Mouse (Mus musculus) cerebellum, postnatal 25 days (tissue): ENCODE measurements around the gene Slc1a7.

Experiments
- DNase-seq, 2 experiments: peaks; one replicate each; pipeline ENCODE4 v3.0.0; 2021; ENCODE audit warnings: mixed read lengths in 2 of 2

Slc1a7 gene

DNA sequence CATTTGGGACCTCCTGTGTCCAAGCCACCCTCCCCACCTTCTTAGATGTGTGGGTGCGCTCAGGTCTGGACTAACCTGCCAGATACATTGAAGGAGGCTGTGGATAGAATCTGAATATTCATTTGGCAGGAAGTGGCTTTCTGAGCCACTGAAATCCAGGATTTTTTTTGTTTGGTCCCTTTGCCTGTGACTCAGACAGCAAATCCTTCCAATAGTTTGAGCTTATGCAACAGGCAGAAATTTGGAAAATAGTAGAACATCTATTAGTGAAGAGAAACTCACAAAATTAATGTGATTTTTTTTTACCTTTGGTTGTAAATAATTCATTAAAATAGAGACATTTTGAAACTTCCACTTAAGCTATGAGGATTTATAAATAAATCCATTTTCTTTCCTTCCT lies 3.0 kb downstream of the Slc1a7 start:
- no peak for DNase-seq

DNA sequence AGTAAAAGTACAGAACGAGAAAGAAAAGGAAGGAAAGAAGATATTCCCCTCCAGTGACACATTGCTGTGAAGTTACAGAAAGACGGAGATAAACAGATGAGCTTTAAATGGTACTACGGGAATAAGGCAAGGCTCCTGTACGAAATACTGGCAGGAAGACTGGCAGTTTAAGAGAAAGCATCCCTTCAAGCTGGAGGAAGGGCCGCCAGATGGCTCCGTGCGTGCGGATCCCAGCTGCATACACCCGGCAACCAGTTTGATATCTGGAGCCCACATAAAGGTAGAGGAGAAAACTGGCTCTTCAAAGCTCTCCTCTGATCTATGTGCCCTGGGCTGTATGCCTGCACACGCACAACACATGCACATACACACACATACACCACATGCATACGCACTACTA lies 6.4 kb downstream of the Slc1a7 start:
- no peak for DNase-seq

DNA sequence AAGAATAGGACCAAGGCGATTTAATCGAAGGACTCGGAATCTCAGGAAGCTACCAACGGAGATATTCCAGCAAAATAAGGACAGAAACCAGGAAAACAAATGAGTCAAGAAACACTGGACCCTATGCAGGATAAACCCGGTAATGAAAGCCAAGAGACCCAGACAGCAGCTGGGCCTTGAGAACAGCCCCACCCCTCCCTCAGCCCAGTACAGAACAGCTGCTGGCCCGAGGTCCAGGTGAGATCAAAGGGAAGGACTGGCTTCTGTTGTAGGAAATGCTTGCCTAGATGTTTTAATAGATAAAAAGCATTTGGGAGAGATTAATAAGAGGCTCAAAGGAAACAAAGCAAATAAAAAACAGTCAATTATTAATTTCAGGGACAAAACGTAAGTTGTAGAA lies 6.9 kb downstream of the Slc1a7 start:
- DNase-seq, result no peak

DNA sequence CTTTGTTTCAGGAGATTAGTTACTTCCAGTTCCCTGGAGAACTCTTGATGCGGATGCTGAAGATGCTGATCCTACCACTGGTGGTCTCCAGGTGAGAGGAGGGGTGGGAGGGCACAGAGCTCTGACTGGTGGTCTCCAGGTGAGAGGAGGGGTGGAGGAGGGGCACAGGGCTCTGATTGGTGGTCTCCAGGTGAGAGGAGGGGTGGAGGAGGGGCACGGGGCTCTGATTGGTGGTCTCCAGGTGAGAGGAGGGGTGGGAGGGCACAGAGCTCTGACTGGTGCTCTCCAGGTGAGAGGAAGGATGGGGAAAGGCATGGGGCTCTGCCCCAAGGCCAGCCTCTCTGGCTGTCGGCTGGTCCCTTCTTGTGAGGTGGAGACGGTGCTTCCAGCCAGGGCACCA lies 9.5 kb downstream of the Slc1a7 start:
- no peak for DNase-seq

DNA sequence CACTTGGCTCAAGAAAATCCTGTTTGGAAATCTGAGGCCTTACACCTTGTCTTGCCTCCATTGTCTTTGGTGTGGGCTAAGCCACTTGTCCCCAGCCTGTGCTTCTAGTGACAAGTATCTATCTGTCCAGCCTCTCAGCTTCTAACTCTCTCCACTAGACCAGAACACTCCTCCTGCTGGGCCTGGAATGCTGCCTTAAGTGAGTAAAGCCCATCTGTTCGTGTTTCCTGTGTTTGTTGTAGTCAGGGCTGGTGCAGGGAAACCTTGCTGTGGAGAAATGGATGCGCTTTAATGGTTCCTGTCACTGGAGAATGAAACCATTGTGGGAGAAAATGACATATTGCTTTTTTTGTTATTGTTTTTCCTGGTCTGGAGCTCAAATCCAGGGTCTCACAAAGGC lies 11.4 kb downstream of the Slc1a7 start:
- peak; percentile 84 to 86 for DNase-seq

DNA sequence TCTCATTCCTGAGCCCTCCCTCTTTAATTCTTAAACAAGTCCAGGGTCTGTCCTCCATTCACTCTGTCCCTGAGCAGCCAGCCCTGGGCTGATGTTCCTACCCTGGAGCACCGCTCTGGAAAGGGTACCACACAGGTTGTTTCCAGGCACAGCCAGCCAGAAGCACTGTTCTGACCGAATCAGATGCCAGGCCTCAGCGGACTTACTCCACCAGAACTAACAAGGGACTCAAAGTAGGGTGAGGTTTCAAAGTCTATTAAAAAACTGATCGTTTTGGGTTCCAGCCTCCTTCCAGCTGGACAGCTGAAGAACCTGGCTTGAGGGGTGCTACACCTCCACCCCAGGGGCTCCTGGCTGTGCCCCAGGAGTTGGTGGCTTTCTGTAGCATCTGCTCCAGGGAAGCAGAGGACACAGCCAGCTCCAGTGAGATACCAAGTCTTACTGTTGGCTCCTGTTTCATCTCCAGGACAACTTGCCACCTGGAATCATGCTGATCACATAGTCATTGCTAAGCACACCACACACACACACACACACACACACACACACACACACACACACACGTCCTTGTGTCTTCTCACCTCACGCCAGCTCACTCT lies 12.0 kb downstream of the Slc1a7 start:
- DNase-seq, result peak; percentile 41 to 46

DNA sequence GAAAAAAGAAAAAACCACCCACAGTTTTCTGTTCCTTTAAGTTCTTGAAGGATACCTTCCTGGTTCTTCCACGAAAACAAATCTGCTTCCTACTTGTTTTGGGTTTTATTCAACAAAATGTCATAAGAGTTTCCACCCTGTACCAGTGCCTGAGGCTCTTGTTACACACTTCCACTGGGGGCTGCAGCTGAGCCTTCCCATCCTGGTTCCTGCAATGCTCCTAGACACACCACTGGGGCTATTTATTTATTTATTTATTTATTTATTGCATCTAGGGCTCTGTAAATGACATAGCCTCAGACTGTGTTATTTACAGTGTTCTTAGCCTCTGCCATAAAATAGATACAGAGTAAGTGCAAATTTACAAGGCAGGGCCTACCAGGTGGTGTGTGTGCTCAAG lies 15.6 kb downstream of the Slc1a7 start:
- no peak for DNase-seq

DNA sequence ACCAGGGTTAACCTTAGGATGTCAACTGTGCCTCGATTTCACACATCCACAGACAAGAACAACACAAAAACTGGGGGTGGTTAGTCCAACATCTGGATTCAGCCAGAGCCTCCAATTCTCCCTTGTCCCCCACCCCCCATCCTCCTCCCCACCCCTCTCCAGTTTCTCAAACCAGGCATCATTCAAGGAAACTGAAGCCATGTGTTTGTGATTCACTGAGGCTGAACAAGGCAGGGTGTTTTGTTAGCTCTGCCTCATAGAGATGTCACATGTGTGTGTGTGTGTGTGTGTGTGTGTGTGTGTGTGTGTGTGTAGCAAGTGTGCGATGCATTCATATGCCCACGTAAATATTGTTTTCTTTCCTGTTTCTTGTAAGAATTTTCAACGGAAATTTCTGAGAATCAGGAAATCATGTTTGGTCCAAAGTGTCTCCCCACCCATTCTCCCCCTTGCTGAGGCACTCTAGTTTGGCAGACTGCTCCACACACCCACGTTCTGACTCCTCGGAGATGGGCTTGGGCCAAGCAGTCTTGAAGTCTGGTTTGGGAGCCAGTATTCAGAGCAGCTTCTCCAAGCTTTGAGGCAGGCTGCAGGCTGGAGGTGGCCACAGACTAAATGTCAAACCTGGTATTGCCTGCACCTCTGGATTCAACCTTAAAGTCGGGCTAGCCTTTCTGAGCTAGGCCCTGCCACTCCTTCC lies 16.3 kb downstream of the Slc1a7 start:
- DNase-seq, result peak; percentile 41 to 58

DNA sequence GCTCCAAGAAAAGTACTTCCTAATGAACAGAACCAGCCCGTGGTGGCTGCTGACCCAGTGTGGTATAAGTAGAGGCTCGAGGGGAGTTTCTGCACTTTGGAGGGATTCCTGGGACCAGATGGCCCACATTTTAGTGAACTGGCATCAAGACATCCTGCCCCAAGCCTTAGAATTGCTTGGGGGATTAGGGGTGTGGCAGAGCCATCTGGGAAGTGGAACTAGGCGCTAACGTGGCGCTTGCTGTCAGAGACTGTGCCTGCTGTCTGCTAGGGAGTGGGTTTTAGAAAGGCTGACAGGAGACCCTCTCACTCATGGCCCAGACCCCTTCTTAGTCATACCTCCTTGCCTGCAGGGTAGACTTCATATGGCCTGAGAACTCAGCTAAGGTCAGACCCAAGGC lies 17.7 kb downstream of the Slc1a7 start:
- no peak for DNase-seq

DNA sequence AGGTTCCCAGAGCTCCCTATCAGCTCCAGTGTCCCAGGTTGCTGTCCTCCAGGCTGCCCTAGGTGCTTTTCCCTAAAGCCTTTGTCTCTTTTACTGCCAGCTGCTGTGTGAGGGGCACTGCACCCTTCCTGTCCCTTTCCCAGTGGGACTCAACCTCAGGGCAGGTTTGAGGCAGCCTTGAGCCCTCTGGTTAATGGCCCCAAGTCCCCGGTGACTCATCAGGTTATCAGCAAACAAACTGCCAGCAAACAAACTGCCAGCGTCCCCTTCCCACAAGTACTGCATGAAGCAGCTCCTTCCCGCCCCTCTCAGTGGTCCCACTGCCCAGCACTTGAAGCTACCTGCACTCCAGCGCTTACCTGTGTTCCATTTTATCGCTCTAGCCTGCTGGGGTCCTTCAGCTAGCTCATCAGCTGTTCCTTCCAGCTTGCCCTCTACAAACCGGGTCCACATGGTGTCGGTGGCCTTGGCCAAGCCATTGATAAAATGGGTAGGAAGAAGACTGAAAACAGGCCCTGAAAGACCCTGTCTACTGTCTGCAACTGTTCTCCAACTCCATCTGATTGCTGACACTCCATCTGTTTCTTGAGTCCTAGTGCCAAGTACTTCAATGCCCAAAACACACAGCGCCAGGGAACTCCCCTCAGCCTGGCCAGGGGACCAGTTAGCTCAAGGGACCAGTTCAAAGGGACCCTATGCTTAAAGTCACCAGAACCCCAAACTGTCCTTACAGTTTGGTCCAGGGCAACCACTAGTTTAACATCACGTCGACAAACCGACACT lies 18.4 kb downstream of the Slc1a7 start:
- no peak for DNase-seq

DNA sequence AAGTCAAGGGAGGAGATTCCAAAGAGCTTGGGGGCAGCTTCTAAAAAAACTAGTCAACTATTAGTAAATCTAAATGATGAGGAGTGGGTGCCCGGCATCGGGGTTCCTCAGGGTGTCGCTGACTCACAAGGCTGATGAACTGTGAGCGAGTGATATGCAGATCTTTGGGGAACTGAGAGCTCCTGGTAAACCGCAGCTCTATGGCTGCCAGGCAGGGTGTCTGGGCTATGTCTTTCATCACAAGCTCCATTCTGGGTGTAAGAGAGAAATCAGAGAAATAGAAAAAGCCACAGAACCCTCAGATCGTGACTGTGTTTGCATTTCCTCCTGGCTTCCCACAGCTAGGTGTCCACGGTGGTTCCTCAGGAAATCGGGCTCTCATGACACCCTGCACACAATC lies 20.8 kb downstream of the Slc1a7 start:
- no peak for DNase-seq

DNA sequence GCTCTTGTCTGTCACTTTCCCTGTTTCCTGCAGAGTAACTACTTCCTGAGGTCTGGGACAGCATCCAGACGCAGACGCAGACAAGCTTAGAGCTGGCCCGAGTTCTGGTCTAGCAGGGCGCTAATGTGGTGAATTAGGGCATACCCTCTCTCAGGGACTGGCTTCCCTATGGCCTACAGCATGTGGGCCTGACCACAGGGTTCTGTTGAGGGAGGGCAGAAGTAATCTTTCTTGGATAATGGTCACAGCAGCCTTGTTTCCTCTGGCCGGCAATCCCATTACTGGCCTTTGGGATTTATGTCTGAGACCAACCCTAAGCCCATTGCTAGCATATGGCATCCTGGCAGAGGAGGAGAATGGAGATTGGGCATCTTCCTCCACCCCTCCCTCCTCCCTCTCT lies 22.7 kb downstream of the Slc1a7 start:
- DNase-seq, result peak; percentile 56 to 68

DNA sequence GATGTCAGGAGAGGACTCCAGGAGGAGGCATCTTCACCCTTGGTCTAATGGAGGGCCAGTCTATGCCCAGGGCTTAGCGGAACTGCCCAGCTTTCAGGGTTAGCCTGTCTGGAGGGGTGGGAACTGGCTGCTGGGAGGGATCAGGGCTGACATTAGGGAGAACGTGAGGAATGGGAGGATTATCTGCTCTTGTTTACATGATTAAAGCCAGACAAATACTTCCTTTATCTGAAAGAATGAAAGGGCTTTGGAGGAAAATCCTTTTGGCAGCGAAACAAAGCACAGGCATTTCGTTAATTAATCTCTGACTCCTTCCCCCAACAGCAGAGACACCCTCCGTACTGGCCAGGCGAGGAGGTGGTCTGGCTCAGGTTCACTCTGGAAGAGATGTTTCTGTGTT lies 23.7 kb downstream of the Slc1a7 start:
- no peak for DNase-seq

DNA sequence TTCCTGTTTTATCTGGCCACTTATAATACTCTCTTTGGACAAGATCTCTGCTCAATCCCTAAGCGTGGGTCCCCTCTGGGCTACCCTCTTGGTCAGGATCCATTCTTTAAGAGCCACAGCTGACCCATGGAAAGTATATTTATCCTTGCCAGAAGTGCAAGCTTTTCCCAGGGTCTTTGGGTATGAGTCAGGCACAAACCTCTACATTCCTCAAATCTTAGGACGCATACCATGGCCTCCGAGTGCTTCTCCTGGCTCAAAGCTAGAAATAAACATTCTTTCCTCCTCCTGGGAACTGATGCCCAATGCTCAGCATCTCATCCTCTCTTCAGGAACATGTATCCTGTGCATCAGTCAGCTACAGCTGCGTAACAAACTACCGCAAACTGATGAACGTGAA lies 26.9 kb downstream of the Slc1a7 start:
- DNase-seq, result no peak

DNA sequence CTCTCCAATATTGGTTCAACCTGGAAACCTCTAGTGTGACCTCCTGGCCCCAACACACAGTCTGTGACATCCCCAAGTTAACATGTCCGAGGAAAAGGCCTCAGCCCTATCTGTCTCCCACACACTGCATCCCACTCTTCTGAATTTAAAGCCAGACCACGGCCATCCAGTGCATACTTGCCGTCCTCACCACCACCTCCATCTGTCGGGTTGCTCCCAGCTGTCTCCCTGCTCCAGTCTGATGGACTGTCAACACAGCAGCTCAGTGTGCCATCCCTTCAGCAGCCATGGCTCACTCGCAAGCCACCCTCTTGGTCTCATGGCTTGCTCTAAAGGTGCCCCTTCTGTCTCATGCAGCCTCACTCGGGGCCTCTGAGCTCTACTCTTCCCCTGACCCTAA lies 27.6 kb downstream of the Slc1a7 start:
- no peak for DNase-seq

DNA sequence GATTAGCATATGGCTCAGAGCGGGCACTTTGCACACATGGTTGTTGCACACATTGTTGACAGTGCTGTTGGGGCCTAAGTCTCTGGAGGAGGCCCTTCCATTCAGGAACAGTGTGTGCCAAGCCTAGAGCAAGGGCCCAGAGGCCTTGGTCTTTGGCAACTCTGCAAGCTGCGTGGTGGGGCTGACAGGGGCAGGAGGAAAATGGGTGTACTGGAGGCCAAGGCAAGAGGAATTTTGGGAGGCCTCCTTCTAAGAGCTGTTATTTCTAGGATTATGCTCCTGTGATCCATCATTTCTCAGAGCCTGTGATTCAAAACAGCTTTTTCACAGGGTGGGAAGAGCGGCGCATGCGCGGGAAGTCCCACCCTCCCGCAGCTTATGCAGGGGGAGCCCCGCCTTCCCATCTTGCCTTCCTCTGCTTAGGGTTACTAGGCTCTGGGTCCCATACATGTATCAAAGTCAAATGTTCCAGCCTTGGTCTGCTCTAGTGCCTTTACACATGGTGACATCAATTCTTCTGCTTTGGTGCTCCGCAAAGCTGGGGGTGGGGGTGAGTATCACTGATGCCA lies 28.4 kb downstream of the Slc1a7 start:
- DNase-seq, result no peak

DNA sequence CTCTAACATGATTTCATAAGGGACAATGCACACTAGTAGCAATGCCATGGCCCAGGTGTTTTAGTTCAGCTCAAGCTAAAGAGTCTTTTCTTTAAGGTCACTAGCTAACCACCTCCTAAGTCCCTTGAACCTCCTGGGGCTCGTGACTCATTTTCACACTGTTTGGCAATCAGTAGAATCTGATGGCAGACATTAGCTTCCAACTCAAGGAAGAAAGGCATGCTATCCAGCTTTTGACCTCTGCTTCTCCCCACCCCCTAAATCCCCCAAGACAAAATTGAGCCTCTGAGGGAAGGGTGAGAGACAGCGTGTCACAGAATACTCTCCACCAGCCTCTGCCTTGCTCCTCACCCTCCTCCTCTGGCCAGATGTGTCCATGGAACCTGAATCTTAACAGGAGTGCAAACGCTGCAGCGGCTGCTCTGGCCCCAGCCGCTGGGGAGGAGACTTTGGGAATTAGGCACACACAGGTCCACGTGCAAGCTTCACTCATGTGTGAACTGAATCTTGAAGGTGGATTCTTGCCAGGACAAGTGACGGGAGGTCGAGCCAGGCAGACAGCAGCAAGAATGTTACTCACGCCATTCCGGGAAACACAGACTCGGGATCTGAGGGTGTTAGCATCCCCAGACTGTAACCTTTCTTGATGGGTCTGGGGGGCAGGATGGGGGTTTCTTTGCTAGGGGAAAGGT lies 30.7 kb downstream of the Slc1a7 start:
- DNase-seq, result peak in 1 of 2 experiments; percentile 47

DNA sequence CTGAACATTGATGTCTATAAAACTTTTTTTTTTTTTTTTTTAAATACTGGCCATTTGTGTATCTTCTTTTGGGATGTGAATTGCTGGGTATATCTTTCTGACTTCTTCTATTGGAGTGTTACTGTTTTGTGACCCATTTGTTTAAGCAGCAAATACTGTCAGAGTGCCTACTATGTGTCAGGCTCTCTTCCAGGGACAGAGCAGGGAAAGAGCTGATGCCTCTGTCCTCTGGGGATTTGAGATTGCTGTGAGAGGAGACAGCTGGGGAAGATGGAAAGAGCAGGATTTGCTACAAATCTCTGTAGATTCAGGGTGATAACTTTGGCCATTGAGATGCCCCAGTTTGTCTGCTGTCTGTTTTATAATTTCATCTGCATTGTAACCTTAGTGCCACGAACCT lies 31.2 kb downstream of the Slc1a7 start:
- no peak for DNase-seq

DNA sequence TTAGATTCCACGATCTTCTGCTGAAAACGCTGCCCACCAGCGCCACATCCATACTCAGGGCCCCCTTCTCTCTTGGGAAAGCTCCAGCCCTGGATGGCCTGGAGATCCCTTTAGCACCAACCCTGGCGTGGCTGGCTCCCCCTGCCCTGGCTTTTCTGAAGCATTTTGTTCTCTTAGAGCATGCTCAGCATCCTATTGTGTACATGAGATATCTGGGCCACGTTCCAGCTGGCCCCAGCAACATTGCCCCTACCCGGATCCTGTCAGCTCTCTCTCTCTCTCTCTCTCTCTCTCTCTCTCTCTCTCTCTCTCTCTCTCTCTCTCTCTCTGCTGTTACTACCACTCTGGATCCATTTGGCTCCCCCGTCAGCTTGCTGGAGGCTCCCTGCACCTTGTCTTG lies 37.2 kb downstream of the Slc1a7 start:
- no peak for DNase-seq

DNA sequence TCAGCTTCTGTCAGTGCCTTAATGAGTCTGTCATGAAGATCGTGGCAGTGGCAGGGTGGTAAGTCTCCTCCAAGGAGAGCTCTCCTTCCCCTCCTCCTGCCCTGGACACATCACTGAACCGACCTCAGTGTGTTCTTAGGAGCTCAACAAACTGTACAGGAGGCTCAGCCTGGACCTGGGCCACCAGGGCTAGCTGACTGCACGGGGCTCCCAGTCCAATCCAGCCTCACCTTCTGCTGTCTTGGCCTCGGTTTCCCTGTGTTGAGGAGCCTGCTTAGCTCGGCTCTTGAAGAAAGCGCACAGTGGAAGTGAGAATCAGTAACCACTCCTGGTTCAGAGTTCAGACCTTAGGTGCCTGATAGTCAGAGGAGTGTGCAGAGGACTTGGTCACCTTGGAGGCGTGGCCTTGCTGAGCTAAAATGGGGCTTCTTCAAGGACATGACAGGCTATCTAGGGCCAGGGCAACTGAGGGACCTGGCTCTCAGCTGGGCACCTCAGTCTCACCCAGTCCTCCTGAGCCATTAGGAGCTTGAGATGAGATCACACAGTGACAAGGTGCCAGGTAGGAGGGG lies 39.5 kb downstream of the Slc1a7 start:
- peak in 1 of 2 experiments; percentile 51 for DNase-seq

DNA sequence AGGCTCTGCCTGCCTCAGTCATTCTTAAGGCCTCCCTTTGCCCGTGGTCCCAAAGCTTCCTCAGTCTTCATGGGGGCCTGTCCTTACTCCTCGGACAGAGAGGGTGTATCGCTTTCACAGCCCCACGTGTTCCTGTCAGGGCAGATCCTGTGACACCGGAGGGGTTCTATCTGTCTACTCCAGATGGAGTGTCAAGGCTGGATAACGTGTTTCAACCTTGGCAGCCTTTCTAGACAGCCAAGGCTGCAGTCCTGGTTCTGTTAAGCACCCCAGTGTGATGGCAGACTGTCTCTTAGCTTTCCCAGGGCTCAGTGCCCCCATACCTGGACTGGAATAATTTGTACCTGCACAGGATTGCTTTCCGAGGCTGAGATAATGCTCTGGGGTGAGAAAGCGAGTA lies 40.4 kb downstream of the Slc1a7 start:
- DNase-seq, result peak in 1 of 2 experiments; percentile 36

DNA sequence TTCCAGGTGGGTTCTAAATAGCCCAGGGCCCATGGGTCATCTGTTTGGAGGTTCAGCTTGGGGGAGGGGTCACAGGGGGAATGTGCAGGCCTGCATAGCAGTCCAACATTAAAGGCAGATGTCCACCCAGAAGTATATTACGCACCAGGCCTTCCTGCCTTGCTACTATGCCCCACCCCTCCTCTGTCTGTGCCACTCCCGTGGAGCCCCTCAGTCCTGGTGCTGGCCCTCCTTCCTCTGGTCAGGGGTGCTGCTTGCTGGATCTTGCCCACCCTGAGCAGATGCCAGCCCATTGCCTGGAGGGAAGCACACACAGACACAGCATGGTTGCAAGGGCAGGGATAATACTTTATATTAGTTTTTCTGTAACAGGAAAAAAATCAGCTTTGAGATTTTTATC lies 46.3 kb downstream of the Slc1a7 start:
- DNase-seq, result no peak
